Mouse (Mus musculus): Measurements from ENCODE around the gene Stk36.

Stk36 gene

GRCm38 (mm10) chr1:74668371-74668770, 67.1 kb downstream of the Stk36 start:
- no peak for DNase-seq (ENCODE audit: low read depth, low spot score)

- DNase-seq (ENCODE audit: low read depth, low spot score), result no peak
Observed at GRCm38 (mm10) chr1:74672731-74673130, 71.5 kb downstream of the Stk36 start.

GRCm38 (mm10) chr1:74676863-74677262, 75.6 kb downstream of the Stk36 start:
- DNase-seq (ENCODE audit: low read depth, low spot score), result no peak

DNA sequence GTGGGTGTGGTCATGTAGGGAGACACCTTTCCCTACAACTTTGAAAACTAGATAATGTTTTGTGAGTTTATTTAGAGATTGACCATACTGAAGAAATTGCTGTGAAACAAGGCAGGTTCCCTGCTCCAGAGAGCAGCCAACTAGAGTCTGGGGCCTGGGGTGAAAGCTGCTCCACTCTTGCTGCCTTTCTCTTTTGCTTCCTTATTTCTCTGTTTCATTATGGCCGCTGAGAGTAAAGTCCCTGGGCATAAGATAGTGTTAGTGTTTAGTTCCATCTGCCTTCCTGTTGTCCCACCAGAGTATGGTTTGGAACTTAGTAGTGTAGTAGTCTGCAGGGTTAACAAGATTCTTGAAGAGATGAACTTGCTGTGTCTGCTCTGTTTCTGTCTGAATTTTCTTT, 76.6 kb downstream of the Stk36 start:
- DNase-seq (ENCODE audit: low read depth, low spot score), result no peak

All from CD4-positive helper T cell, adult 2 months (primary cell).